Mouse (Mus musculus) layer of hippocampus, postnatal 25 days (tissue): ENCODE data around the gene Tmem26. TPM values are rescaled to one million over a fixed set of nuclear protein-coding genes. Genes with fewer than 3 reads are reported as not detected.

Source experiments
- DNase-seq, 2 experiments: peaks; one replicate each; pipeline ENCODE4 v3.0.0; 2022; ENCODE audit warnings: mixed read lengths in 2 of 2, low spot score in 1 of 2; ENCODE audit errors: extremely low spot score in 1 of 2
- total RNA-seq, 2 experiments: library from RNA; stranded (reverse); gene quantifications; 2 replicates each; pipeline ENCODE4 v1.2.3; 2021

Tmem26 gene
- total RNA-seq, 2 experiments from 2014 or later = 0.07 to 0.21 TPM

DNA sequence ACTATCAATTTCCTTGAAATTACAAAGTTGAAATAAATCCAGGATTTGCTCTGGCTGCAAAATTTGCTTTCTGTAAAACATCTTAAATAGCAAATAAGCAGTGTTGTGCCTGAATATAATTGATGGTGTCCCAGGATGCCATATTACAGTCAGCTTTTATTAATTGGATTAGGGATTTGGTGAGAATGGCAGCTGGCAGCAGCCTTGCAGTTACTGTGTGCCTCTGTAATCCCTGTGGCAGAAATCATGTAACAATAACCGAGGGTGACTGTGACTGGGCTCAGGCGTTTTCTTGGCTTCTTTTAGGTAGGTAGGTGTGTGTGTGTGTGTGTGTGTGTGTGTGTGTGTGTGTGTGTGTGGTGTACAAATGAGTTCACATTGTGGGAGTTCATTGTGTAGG lies 16.8 kb downstream of the Tmem26 start:
- no peak for DNase-seq

DNA sequence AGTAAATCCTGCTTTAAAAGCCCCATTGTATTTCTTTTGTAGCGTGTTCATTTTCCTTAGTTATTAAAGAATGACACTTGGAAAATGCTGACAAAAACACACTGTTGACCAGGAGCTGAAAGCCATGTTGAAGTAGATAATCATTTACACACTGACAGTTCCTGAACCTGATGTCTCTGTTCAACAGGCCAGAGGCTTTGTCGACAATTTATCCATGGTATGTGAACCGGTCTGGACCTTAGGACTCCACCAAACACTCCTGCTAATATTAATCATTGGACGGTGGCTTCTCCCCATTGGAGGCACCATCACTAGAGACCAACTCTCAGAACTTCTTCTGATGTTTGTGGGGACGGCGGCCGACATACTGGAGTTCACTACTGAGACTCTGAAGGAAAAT lies 27.5 kb downstream of the Tmem26 start:
- DNase-seq = no peak

DNA sequence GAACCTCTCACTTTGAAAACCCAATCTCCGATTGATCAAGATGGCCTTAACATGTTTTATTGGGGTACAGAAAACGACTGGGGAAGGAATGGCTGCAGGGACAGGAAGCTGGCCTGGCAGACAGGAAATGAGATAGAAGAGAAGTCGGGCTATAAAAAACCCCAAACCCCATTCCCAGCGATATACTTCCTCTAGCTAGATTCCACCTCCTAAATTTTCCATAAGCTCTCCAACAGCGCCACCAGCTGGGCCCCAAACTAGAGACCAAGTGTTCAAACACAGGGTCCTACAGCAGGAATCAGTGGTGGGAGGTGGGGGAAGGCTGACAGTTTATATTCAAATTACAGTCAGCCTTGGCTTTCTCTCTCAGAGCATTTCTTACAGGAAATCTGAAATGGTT lies 35.8 kb downstream of the Tmem26 start:
- peak in 1 of 2 experiments; percentile 15 for DNase-seq

- no peak for DNase-seq
Measured at GRCm38 (mm10) chr10:68759789-68760188, 36.3 kb downstream of the Tmem26 start.

GRCm38 (mm10) chr10:68781067-68781868 lies 57.8 kb downstream of the Tmem26 start:
- no peak for DNase-seq

GRCm38 (mm10) chr10:68782724-68783123 lies 59.3 kb downstream of the Tmem26 start:
- DNase-seq = no peak

GRCm38 (mm10) chr10:68783856-68784255 lies 60.4 kb downstream of the Tmem26 start:
- no peak for DNase-seq

DNA sequence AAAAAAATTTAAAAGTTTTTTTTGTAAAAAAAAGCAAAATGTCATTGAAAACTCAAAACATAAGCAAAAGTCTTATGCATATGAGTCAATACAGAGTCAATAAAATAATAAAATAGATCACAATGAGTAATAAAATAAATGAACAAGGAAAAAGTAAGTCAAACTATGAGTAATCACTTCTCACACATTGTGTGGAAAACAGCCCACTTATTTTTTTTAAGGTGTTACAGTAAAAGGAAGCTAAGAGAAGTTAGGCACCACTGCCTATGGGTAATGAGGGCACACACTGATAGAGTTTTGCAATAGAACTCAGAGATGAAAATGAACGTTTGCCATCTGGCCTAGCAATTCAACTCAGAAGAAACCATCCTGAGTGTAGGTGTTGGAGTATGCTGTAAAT lies 61.0 kb downstream of the Tmem26 start:
- DNase-seq = no peak

DNA sequence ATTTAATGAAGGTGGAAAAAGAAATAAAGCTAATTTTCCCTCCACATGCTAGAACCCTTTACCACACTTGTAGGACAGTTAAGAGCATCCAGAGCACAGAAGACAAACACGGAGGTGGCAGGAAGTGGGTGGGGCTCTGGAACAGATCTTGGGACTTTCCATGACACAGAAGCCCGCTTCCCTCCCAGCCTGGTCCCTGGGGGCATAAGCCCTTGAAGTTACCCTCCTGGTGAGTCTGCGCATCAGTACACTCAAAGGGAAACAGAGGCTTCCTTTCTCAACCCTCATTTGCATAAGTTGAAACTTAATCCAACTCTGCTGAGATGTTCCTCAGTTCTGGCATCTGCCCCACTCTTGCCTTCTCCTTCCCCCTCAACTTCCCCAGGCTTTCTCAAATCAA lies 72.0 kb downstream of the Tmem26 start:
- DNase-seq = no peak

DNA sequence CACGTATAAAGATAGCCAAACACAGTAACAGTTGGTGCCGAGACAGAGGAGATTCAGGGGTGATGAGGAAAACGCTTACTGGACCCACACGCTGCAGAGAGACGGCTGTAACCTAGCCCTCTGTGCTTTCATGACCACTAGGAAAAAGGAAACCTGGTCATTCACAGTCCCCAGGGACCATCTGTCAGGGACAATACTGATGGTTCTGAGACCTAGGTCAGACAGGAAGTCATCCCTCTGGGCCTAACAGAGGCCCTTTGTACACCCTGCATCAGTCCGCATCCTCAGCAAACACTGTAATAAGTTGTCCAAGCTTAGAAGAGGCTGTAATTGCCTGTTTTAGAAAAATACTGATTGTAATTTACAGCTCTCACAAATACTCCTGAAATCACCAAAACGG lies 76.4 kb downstream of the Tmem26 start:
- no peak for DNase-seq

GRCm38 (mm10) chr10:68800339-68800738 lies 76.9 kb downstream of the Tmem26 start:
- no peak for DNase-seq

DNA sequence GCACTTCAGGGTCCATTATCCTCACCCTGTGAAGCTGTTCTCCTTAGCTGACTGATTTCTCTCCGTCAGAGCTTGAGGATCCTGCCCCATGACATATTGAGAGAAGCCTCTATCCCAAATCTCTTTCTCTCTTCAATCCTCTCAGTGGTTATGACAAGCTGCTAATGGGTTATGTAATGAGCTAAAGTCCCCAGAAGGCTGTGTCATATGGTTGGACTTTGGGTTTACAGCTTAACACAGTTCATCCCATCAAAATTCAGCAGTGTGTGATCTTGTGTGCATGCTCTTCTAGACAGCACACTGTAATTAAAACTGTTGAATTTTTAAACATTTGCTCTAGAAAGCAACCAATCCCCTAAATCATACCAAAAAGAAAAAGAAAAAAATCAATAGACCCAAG lies 82.9 kb downstream of the Tmem26 start:
- DNase-seq = no peak

GRCm38 (mm10) chr10:68810958-68811357 lies 87.5 kb downstream of the Tmem26 start:
- DNase-seq = no peak

DNA sequence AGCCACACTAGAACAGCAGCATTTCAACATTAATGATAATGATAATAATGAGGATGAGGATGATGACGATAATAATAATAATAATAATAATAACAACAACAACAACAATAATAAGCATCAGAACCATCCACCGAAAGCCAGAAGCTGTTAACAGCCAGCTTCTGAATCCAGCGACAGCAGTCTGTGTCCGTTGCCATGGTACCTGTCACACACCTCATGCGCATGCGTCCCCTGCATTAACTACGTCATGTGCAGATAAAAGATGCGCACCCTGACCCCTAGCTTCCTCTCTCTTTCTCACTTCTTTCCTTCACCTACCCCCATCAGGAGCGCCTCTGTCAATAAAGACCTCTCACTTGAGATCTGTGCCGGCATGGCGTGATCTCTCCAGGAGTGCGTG lies 89.3 kb downstream of the Tmem26 start:
- no peak for DNase-seq

- no peak for DNase-seq
Measured at GRCm38 (mm10) chr10:68817281-68817680, 93.8 kb downstream of the Tmem26 start.

GRCm38 (mm10) chr10:68818065-68818759 lies 94.8 kb downstream of the Tmem26 start:
- DNase-seq = no peak

DNA sequence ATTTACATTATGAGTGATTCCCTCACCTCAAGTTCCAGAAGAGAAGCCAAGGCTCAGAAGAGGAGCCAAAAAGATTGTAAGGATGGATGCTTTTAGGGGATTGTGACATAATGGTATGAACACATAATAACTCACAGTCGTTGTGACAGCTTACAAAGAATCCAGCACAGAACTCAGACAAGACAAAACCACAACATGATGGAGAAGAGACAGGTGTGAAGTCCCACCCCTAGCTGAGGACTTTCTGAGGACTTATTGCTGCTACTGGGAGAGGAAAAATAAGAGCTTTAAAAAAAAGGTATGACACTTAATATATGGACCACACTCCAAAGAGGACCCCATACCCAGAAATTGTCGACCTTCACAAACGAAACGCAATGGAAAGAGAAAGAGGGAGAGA lies 101.1 kb downstream of the Tmem26 start:
- DNase-seq = no peak

Other genes starting within 250 kb of the Tmem26 start
- 1 to 10 TPM; 2.3 to 3.0 TPM for gene Cabcoco1, start 181.8 kb upstream of the Tmem26 start, total RNA-seq